In genomic region chr7:84332295-84333168, GRCm38 (mm10) we compare ENCODE assay signal across 9 mouse cellular contexts.
DNase-seq lines count a peak whose midpoint lies in the region; ATAC-seq and TF ChIP-seq lines count a peak whose summit lies in the region.
"Had no signal": no experiment of that assay in that cellular context is flagged by ENCODE, and none has a peak within 500 bp of the region (broad histone marks: within the 10 kb centered on the region; RNA-seq: fewer than 3 reads in every experiment).

No protein-coding gene starts in this region.

- no peaks in the 10 kb centered on the region for H3K9me3 ChIP-seq in heart, embryonic 13.5 days
- no peaks in the 10 kb centered on the region for H3K9me3 ChIP-seq in forebrain, embryonic 14.5 days (replicated peaks; ENCODE audit: control insufficient read depth, low read length)
- no peaks in the 10 kb centered on the region for H3K9me3 ChIP-seq in neural tube, embryonic 13.5 days
- H3K9me3 ChIP-seq in intestine, embryonic 15.5 days, result no peaks in the 10 kb centered on the region

- H3K4me1 ChIP-seq in heart, embryonic 13.5 days, result peaks cover 93% of the 10 kb centered on the region
- H3K4me1 ChIP-seq in forebrain, embryonic 14.5 days (ENCODE audit: control insufficient read depth, insufficient read depth, low read length), result peaks cover 42% of the 10 kb centered on the region
- peaks cover 52% of the 10 kb centered on the region for H3K4me1 ChIP-seq in neural tube, embryonic 13.5 days (replicated peaks)
- no peaks in the 10 kb centered on the region for H3K4me1 ChIP-seq in cerebellum, adult 2 months (ENCODE audit: control insufficient read depth, insufficient read depth, low read length)
- H3K4me1 ChIP-seq in intestine, embryonic 15.5 days (replicated peaks), result 0 out of 2 replicates have a peak, but pooled peaks cover 2% of the 10 kb centered on the region

- no peak overlapping the region for H3K9ac ChIP-seq in heart, embryonic 13.5 days
- no peak overlapping the region for H3K9ac ChIP-seq in forebrain, embryonic 14.5 days (ENCODE audit: low read length)
- no peak overlapping the region for H3K9ac ChIP-seq in neural tube, embryonic 13.5 days
- H3K9ac ChIP-seq in intestine, embryonic 15.5 days, result no peak overlapping the region

- TF ChIP-seq POLR2A in cerebellum, adult 2 months (IDR thresholded peaks at IDR 0.05; ENCODE audit: borderline replicate concordance, insufficient read depth, low read length), result no peak

- no peak for DNase-seq in heart, postnatal 4 days
- peak; percentile 28 for DNase-seq in lung, postnatal 36 days
- DNase-seq in lung, postnatal 25 days (ENCODE audit: low spot score), result no peak
- DNase-seq in forebrain, embryonic 14.5 days (ENCODE audit: low spot score), result peak; percentile 75
- no peak for DNase-seq in cerebellum, adult 2 months
- DNase-seq: adrenal gland, postnatal 25 days had no signal

- H3K36me3 ChIP-seq in heart, embryonic 13.5 days, result no peaks in the 10 kb centered on the region
- H3K36me3 ChIP-seq in forebrain, embryonic 14.5 days (ENCODE audit: control insufficient read depth, insufficient read depth, low read length), result peaks cover 17% of the 10 kb centered on the region
- peaks cover 9% of the 10 kb centered on the region; the same call in 1 of the 2 replicates for H3K36me3 ChIP-seq in neural tube, embryonic 13.5 days
- no peaks in the 10 kb centered on the region; the same call in 1 of the 2 replicates for H3K36me3 ChIP-seq in intestine, embryonic 15.5 days

- H3K4me3 ChIP-seq in heart, embryonic 13.5 days, result no peak overlapping the region
- H3K4me3 ChIP-seq in forebrain, embryonic 14.5 days (ENCODE audit: low read depth, low read length), result no peak overlapping the region
- no peak overlapping the region for H3K4me3 ChIP-seq in neural tube, embryonic 13.5 days
- H3K4me3 ChIP-seq in cerebellum, adult 2 months (replicated peaks; ENCODE audit: insufficient read depth, low read depth, low read length), result no peak overlapping the region
- no peak overlapping the region for H3K4me3 ChIP-seq in intestine, embryonic 15.5 days (replicated peaks)

- peak overlapping the region; percentile 65 for H3K27ac ChIP-seq in heart, embryonic 13.5 days (replicated peaks)
- peak overlapping the region; percentile 49 for H3K27ac ChIP-seq in forebrain, embryonic 14.5 days (ENCODE audit: low read depth, low read length)
- peak overlapping the region; percentile 64 for H3K27ac ChIP-seq in neural tube, embryonic 13.5 days (replicated peaks)
- no peak overlapping the region for H3K27ac ChIP-seq in cerebellum, adult 2 months (ENCODE audit: insufficient read depth, low read length)
- H3K27ac ChIP-seq in intestine, embryonic 15.5 days, result no peak overlapping the region

- ATAC-seq in heart, embryonic 13.5 days (ENCODE audit: extremely low read depth, insufficient number of reproducible peaks, low FRiP score, low TSS enrichment), result no peak
- ATAC-seq in forebrain, embryonic 14.5 days, result peak; percentile 37
- ATAC-seq in neural tube, embryonic 13.5 days (ENCODE audit: low read depth), result peak; percentile 72
- no peak for ATAC-seq in intestine, embryonic 15.5 days

- no peak overlapping the region for H3K4me2 ChIP-seq in heart, embryonic 13.5 days
- H3K4me2 ChIP-seq in forebrain, embryonic 14.5 days (ENCODE audit: low read length), result no peak overlapping the region
- peak overlapping the region; percentile 4; the same call in 1 of the 2 replicates for H3K4me2 ChIP-seq in neural tube, embryonic 13.5 days
- no peak overlapping the region for H3K4me2 ChIP-seq in intestine, embryonic 15.5 days (replicated peaks)

- no peaks in the 10 kb centered on the region for H3K27me3 ChIP-seq in heart, embryonic 13.5 days (replicated peaks)
- H3K27me3 ChIP-seq in forebrain, embryonic 14.5 days (replicated peaks; ENCODE audit: control insufficient read depth, insufficient read depth, low read length), result no peaks in the 10 kb centered on the region
- no peaks in the 10 kb centered on the region for H3K27me3 ChIP-seq in neural tube, embryonic 13.5 days
- H3K27me3 ChIP-seq in cerebellum, adult 2 months (ENCODE audit: control insufficient read depth, insufficient read depth, low read length), result no peaks in the 10 kb centered on the region
- H3K27me3 ChIP-seq in intestine, embryonic 15.5 days (replicated peaks), result no peaks in the 10 kb centered on the region

- no peak for TF ChIP-seq CTCF in cerebellum, adult 2 months (IDR thresholded peaks at IDR 0.05; ENCODE audit: borderline replicate concordance, insufficient read depth, low read depth, low read length)

- WGBS in heart, embryonic 13.5 days, result 54% methylated on average over 11 of the region's 11 CpGs
- WGBS in forebrain, embryonic 14.5 days, result 16% methylated on average over 11 of the region's 11 CpGs
- 14% methylated on average over 11 of the region's 11 CpGs for WGBS in neural tube, embryonic 13.5 days
- WGBS in cerebellum, adult 2 months, result 62% methylated on average over 11 of the region's 11 CpGs
- WGBS in intestine, embryonic 15.5 days, result 52% methylated on average over 11 of the region's 11 CpGs

Comparison
In these comparisons a context has a peak if more than half of its experiments do, and no peak if none do; other contexts are left out.
1. DNase-seq: peak in lung, postnatal 36 days (single experiment) and forebrain, embryonic 14.5 days (single experiment); none in heart, postnatal 4 days (single experiment), lung, postnatal 25 days (single experiment) and cerebellum, adult 2 months (0 of 2).
2. ATAC-seq: peak in forebrain, embryonic 14.5 days (single experiment) and neural tube, embryonic 13.5 days (single experiment); none in heart, embryonic 13.5 days (single experiment) and intestine, embryonic 15.5 days (single experiment).
3. H3K27ac ChIP-seq: peak in heart, embryonic 13.5 days (single experiment), forebrain, embryonic 14.5 days (single experiment) and neural tube, embryonic 13.5 days (single experiment); none in cerebellum, adult 2 months (single experiment) and intestine, embryonic 15.5 days (single experiment).